Mouse (Mus musculus) ES-E14 (cell line): ENCODE measurements around the gene Tomm20.

ENCODE experiments used
- CHD2 ChIP-seq: IDR thresholded peaks from 2 replicates; pipeline ENCODE4 v1.6.1; 2014; ENCODE audit warnings: mild to moderate bottlenecking, low read depth, low read length, inconsistent platforms
- HCFC1 ChIP-seq: IDR thresholded peaks from 2 replicates; pipeline ENCODE4 v1.6.1; 2012; ENCODE audit warnings: low read length, inconsistent platforms, borderline replicate concordance; ENCODE audit not compliant: insufficient read depth
- ZC3H11A ChIP-seq: IDR thresholded peaks from 2 replicates; pipeline ENCODE4 v1.6.1; 2012; ENCODE audit warnings: low read depth, mild to moderate bottlenecking, inconsistent platforms, low read length, borderline replicate concordance

DNA sequence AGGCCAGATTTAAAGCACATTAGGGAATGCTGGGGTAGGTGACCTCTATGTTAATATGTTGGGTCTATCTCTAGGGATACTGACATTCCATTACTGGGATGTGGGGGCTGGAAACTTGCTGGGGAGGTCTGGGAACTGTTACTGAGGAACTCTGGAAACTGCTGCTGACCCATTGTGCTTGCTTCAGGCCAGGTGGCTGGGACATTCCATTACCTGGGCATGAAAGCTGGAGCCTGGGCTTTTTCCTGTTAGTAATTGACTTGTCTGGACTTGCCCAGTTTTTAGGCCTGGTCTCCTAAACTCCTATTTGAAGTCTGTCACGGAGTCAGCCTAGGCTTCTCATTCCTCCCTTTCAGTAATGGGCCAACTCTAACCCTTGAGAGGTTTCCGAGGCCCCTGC lies 26.5 kb upstream of the Tomm20 start:
- TF ChIP-seq HCFC1 (no peak), CHD2 (no peak), ZC3H11A (no peak)
